11 mouse cellular contexts compared by ENCODE assay signal in the genomic region with DNA sequence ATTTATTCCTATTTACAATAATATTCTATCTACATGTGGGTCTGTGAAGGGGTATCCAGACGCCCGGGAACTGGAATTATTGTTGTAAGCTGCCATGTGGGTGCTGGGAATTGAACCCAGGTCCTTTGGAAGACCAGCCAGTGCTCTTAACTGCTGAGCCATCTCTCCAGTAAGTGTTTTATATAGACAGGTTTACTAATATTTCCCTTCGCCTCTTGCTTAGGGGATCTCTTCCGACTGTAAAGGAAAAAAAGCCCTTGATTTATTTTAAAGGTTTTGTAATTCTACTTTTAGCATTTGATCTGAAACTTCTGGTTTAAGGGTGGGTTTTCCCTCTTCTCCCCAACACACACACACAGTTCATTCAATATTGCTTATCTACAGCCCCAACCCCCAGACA. TPM values are rescaled to one million over a fixed set of nuclear protein-coding genes. Genes with fewer than 3 reads are reported as not detected.
DNase-seq lines count a peak whose midpoint lies in the region; ATAC-seq and TF ChIP-seq lines count a peak whose summit lies in the region.
"Had no signal": no experiment of that assay in that cellular context is flagged by ENCODE, and none has a peak within 500 bp of the region (broad histone marks: within the 10 kb centered on the region; RNA-seq: fewer than 3 reads in every experiment).

No protein-coding gene starts in this region.

- no peak for TF ChIP-seq EP300 in liver, embryonic 14.5 days (IDR thresholded peaks at IDR 0.05; ENCODE audit: low read depth)

- peak; percentile 22 for DNase-seq in cerebellum, adult 9-11 months
- DNase-seq in cerebellum, adult 2 months = no peak
- DNase-seq in spleen, adult 2 months (ENCODE audit: low read depth in 1 of 2, low spot score in 2 of 2) = no peak
- no peak for DNase-seq in spleen, postnatal 10 days (ENCODE audit: low spot score in 2 of 2)
- no peak for DNase-seq in liver, embryonic 14.5 days (ENCODE audit: low read depth in 3 of 3, low spot score in 3 of 3)
- DNase-seq in layer of hippocampus, adult 8-10 months (ENCODE audit: low spot score in 2 of 2) = no peak
- DNase-seq in urinary bladder, postnatal 36 days (ENCODE audit: low spot score in 2 of 2) = no peak

- H3K4me2 ChIP-seq in liver, embryonic 14.5 days (ENCODE audit: low read depth) = peak overlapping the region; percentile 96; the same call in 1 of the 2 replicates

- 93% methylated on average over 4 of the region's 4 CpGs for WGBS in cerebellum, adult 2 months
- 88% methylated on average over 4 of the region's 4 CpGs for WGBS in spleen, adult 2 months
- WGBS in liver, embryonic 14.5 days (ENCODE audit: insufficient replicate concordance) = 69% methylated on average over 4 of the region's 4 CpGs

- ATAC-seq in liver, embryonic 14.5 days (ENCODE audit: insufficient read depth) = no peak
- ATAC-seq in megakaryocyte progenitor cell, adult 5-6 weeks (replicated peaks; ENCODE audit: poor library complexity) = no peak

- TF ChIP-seq POLR2A in cerebellum, adult 2 months (IDR thresholded peaks at IDR 0.05; ENCODE audit: borderline replicate concordance, insufficient read depth, low read length) = no peak
- TF ChIP-seq POLR2A in spleen, adult 2 months (IDR thresholded peaks at IDR 0.05; ENCODE audit: low read depth, low read length) = no peak

- TF ChIP-seq CTCF in cerebellum, adult 2 months (IDR thresholded peaks at IDR 0.05; ENCODE audit: borderline replicate concordance, insufficient read depth, low read depth, low read length) = no peak
- TF ChIP-seq CTCF in spleen, adult 2 months (IDR thresholded peaks at IDR 0.05; ENCODE audit: extremely low read depth, insufficient read depth, insufficient read length, insufficient replicate concordance) = no peak
- TF ChIP-seq CTCF in liver, embryonic 14.5 days (IDR thresholded peaks at IDR 0.05; ENCODE audit: low read depth) = no peak

- H3K9ac ChIP-seq in liver, embryonic 14.5 days (replicated peaks) = no peak overlapping the region

- peaks cover 10% of the 10 kb centered on the region for H3K36me3 ChIP-seq in spleen, adult 2 months (ENCODE audit: control insufficient read depth, insufficient read depth, low read length)
- H3K36me3 ChIP-seq in liver, embryonic 14.5 days (replicated peaks; ENCODE audit: control insufficient read depth, insufficient read depth, low read depth) = no peaks in the 10 kb centered on the region

- H3K27me3 ChIP-seq in cerebellum, adult 2 months (ENCODE audit: control insufficient read depth, insufficient read depth, low read length) = no peaks in the 10 kb centered on the region
- no peaks in the 10 kb centered on the region for H3K27me3 ChIP-seq in spleen, adult 2 months (ENCODE audit: control insufficient read depth, insufficient read depth, low read length)
- H3K27me3 ChIP-seq in liver, embryonic 14.5 days (ENCODE audit: control insufficient read depth, insufficient read depth, low read length) = peaks cover 20% of the 10 kb centered on the region
- H3K27me3 ChIP-seq: Patski had no signal

- H3K4me1 ChIP-seq in cerebellum, adult 2 months (ENCODE audit: control insufficient read depth, insufficient read depth, low read length) = peaks cover 9% of the 10 kb centered on the region
- H3K4me1 ChIP-seq in spleen, adult 2 months (ENCODE audit: control insufficient read depth, insufficient read depth, insufficient read length) = peaks cover 9% of the 10 kb centered on the region; the same call in 1 of the 2 replicates
- H3K4me1 ChIP-seq in liver, embryonic 14.5 days (replicated peaks; ENCODE audit: control insufficient read depth in 2 of 2, insufficient read depth in 2 of 2, low read length in 1 of 2) = peaks cover 4 to 11% of the 10 kb centered on the region in 2 experiments

- H3K27ac ChIP-seq in cerebellum, adult 2 months (ENCODE audit: insufficient read depth, low read length) = no peak overlapping the region
- H3K27ac ChIP-seq in spleen, adult 2 months (ENCODE audit: insufficient read depth, low read length) = peak overlapping the region; percentile 100
- no peak overlapping the region for H3K27ac ChIP-seq in liver, embryonic 14.5 days
- H3K27ac ChIP-seq: kidney, postnatal 0 days had no signal

- H3K9me3 ChIP-seq in liver, embryonic 14.5 days (ENCODE audit: control insufficient read depth, low read length) = no peaks in the 10 kb centered on the region

- no peak overlapping the region for H3K4me3 ChIP-seq in cerebellum, adult 2 months (replicated peaks; ENCODE audit: insufficient read depth, low read depth, low read length)
- H3K4me3 ChIP-seq in spleen, adult 2 months (ENCODE audit: extremely low read depth, insufficient read depth, insufficient read length) = no peak overlapping the region
- H3K4me3 ChIP-seq in liver, embryonic 14.5 days (ENCODE audit: insufficient read depth in 1 of 2, low read depth in 2 of 2, low read length in 2 of 2) = no peak overlapping the region

RNA-seq across cellular contexts. Expression of a gene that starts 0.8 kb away (rescaled TPM):
- polyA plus RNA-seq in cerebellum, adult 2 months (2012; rRNA removed) = 81.9 and 83.6 TPM in 2 replicates
- polyA plus RNA-seq in spleen, adult 2 months (2012; rRNA removed) = 284 and 346 TPM in 2 replicates
- 9.9 and 10.4 TPM in 2 replicates for polyA plus RNA-seq in liver, embryonic 14.5 days (2012; rRNA removed)
- polyA plus RNA-seq in liver, embryonic 14.5 days (2014; fragmentation: Nextera tagmentation; extraction: Ambion mirVana) = 14.6 and 17.1 TPM in 2 replicates
- 212 and 219 TPM in 2 replicates for total RNA-seq in megakaryocyte progenitor cell, adult 5-6 weeks (2015)
- total RNA-seq in megakaryocyte progenitor cell, adult 5-6 weeks (2017) = 122 and 139 TPM in 2 replicates
- 100 to 1,000 TPM; 113 to 123 (median 113) TPM for total RNA-seq in layer of hippocampus, adult 8-10 months (2022)

RNA-seq across cellular contexts. Expression of a gene that starts 16.3 kb away (rescaled TPM):
- 3.1 and 3.3 TPM in 2 replicates for polyA plus RNA-seq in cerebellum, adult 2 months (2012; rRNA removed)
- polyA plus RNA-seq in spleen, adult 2 months (2012; rRNA removed) = 0.94 and 1.1 TPM in 2 replicates
- polyA plus RNA-seq in liver, embryonic 14.5 days (2012; rRNA removed) = 1.5 and 1.7 TPM in 2 replicates
- polyA plus RNA-seq in liver, embryonic 14.5 days (2014; fragmentation: Nextera tagmentation; extraction: Ambion mirVana) = 0.75 and 1.3 TPM in 2 replicates
- not detected in 2 replicates for total RNA-seq in megakaryocyte progenitor cell, adult 5-6 weeks (2015)
- 0.84 and 0.87 TPM in 2 replicates for total RNA-seq in megakaryocyte progenitor cell, adult 5-6 weeks (2017)
- 10 to 100 TPM; 12.2 to 17.5 (median 14.4) TPM for total RNA-seq in layer of hippocampus, adult 8-10 months (2022)

RNA-seq across cellular contexts. Expression of a gene that starts 25.7 kb away (rescaled TPM):
- polyA plus RNA-seq in cerebellum, adult 2 months (2012; rRNA removed) = 105 and 117 TPM in 2 replicates
- 8.5 and 9.2 TPM in 2 replicates for polyA plus RNA-seq in spleen, adult 2 months (2012; rRNA removed)
- 6.9 and 7.7 TPM in 2 replicates for polyA plus RNA-seq in liver, embryonic 14.5 days (2012; rRNA removed)
- 3.4 and 4.8 TPM in 2 replicates for polyA plus RNA-seq in liver, embryonic 14.5 days (2014; fragmentation: Nextera tagmentation; extraction: Ambion mirVana)
- total RNA-seq in megakaryocyte progenitor cell, adult 5-6 weeks (2015) = 1.7 and 3.1 TPM in 2 replicates
- 3.0 and 5.3 TPM in 2 replicates for total RNA-seq in megakaryocyte progenitor cell, adult 5-6 weeks (2017)
- 100 to 1,000 TPM; 310 to 386 (median 350) TPM for total RNA-seq in layer of hippocampus, adult 8-10 months (2022)
- total RNA-seq: neutrophil, adult 5-6 weeks had no signal

RNA-seq across cellular contexts. Expression of a gene that starts 31.3 kb away (rescaled TPM):
- 321 and 339 TPM in 2 replicates for polyA plus RNA-seq in cerebellum, adult 2 months (2012; rRNA removed)
- 67.9 and 83.7 TPM in 2 replicates for polyA plus RNA-seq in spleen, adult 2 months (2012; rRNA removed)
- 35.9 and 38.6 TPM in 2 replicates for polyA plus RNA-seq in liver, embryonic 14.5 days (2012; rRNA removed)
- polyA plus RNA-seq in liver, embryonic 14.5 days (2014; fragmentation: Nextera tagmentation; extraction: Ambion mirVana) = 11.2 and 15.0 TPM in 2 replicates
- 23.8 and 28.0 TPM in 2 replicates for total RNA-seq in megakaryocyte progenitor cell, adult 5-6 weeks (2015)
- 18.0 and 19.3 TPM in 2 replicates for total RNA-seq in megakaryocyte progenitor cell, adult 5-6 weeks (2017)
- total RNA-seq in layer of hippocampus, adult 8-10 months (2022) = 100 to 1,000 TPM; 214 to 267 (median 229) TPM

RNA-seq across cellular contexts. Expression of a gene that starts 43.3 kb away (rescaled TPM):
- polyA plus RNA-seq in cerebellum, adult 2 months (2012; rRNA removed) = 98.9 and 100 TPM in 2 replicates
- 48.7 and 57.4 TPM in 2 replicates for polyA plus RNA-seq in spleen, adult 2 months (2012; rRNA removed)
- 20.9 and 25.0 TPM in 2 replicates for polyA plus RNA-seq in liver, embryonic 14.5 days (2012; rRNA removed)
- polyA plus RNA-seq in liver, embryonic 14.5 days (2014; fragmentation: Nextera tagmentation; extraction: Ambion mirVana) = 22.9 and 29.9 TPM in 2 replicates
- 40.1 and 43.7 TPM in 2 replicates for total RNA-seq in megakaryocyte progenitor cell, adult 5-6 weeks (2015)
- total RNA-seq in megakaryocyte progenitor cell, adult 5-6 weeks (2017) = 192 and 207 TPM in 2 replicates
- 100 to 1,000 TPM in 2 of 4 experiments, 10 to 100 TPM in 2; 98.1 to 120 (median 109) TPM for total RNA-seq in layer of hippocampus, adult 8-10 months (2022)

Comparison
In these comparisons a context has a peak if more than half of its experiments do, and no peak if none do; other contexts are left out.
1. RNA of a gene that starts 25.7 kb away (polyA plus RNA-seq): 105 to 117 TPM in cerebellum, adult 2 months; 8.5 to 9.2 TPM in spleen, adult 2 months and 3.4 to 7.7 TPM in liver, embryonic 14.5 days; every median in the first group is over 10 times any median in the second.